Mouse (Mus musculus) liver, adult (tissue): Measurements from ENCODE around the gene Srebf1.

Experiments
- GATA4 ChIP-seq: IDR thresholded peaks from 2 replicates; pipeline ENCODE4 v1.6.1; 2014; ENCODE audit warnings: mild to moderate bottlenecking, low read length; ENCODE audit not compliant: insufficient replicate concordance

Srebf1 gene

GRCm38 (mm10) chr11:60200384-60200783 lies 22.0 kb downstream of the Srebf1 start:
- no peak for TF ChIP-seq GATA4

DNA sequence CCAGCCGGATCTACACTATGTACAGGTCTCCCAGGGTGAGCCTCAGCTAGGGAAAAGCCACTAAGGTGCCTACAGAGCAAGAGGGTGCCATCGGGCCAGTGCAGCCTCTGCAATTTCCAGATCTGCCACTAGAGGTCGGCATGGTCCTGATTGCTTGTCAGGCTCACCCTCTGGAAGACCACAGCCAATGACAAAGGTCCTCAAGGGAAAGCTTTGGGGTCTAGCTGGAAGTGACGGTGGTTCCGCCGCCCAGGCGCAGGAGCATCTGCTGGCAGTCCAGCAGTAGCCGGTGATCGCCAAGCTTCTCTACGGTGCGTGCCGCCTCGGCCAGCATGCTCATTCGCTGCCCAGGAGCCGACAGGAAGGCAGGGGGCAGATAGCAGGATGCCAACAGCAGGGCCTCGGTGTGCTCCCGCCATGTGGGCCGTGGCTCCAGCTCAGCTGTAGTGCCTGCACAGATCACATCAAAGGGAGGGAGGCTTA lies 22.6 kb downstream of the Srebf1 start:
- no peak for TF ChIP-seq GATA4

GRCm38 (mm10) chr11:60198651-60199050 lies 23.7 kb downstream of the Srebf1 start:
- no peak for TF ChIP-seq GATA4

GRCm38 (mm10) chr11:60197998-60198619 lies 24.3 kb downstream of the Srebf1 start:
- TF ChIP-seq GATA4, result no peak

DNA sequence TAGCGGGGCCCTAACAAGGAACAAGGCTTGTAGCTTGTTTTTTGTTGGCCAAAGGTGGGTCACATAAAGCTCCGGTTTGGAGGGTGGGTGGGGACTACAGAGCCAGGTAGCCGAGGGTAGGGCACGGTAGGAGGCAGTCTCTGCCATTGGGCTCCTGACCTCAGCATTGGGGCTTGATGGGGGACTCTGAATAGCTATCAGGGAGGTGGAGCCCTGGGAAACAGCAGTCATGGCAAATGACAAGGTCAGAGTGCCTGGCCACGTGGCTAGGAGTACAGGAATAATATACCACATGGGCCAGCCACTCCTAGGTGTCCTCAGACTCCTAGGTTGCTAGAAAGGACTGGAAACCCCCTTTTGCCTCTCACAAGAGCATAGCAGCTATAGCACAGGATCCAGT lies 26.0 kb downstream of the Srebf1 start:
- TF ChIP-seq GATA4, result no peak

GRCm38 (mm10) chr11:60195108-60195507 lies 27.3 kb downstream of the Srebf1 start:
- no peak for TF ChIP-seq GATA4

- no peak for TF ChIP-seq GATA4
These were observed 28.8 kb downstream of the Srebf1 start for GRCm38 (mm10) chr11:60193556-60193955.

DNA sequence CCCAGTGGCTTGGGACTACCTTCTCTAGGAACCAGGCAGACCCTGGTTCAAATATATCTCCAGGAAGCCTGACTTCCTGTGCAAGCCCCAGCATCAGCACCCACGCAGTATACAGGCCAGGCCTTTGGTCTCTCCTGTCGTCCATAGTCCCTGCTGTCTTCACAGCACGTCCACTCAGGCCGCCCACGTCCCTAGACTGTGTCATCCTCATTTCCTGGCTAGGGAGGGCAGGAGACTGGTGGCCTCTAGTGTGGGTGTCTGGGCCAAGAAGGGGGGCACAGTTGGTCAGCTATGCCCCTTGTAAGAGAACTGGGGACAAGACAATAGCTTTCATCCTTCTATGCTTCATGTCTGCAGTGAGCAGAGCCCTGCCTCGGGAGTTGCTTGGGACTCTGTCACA lies 29.8 kb downstream of the Srebf1 start:
- no peak for TF ChIP-seq GATA4

DNA sequence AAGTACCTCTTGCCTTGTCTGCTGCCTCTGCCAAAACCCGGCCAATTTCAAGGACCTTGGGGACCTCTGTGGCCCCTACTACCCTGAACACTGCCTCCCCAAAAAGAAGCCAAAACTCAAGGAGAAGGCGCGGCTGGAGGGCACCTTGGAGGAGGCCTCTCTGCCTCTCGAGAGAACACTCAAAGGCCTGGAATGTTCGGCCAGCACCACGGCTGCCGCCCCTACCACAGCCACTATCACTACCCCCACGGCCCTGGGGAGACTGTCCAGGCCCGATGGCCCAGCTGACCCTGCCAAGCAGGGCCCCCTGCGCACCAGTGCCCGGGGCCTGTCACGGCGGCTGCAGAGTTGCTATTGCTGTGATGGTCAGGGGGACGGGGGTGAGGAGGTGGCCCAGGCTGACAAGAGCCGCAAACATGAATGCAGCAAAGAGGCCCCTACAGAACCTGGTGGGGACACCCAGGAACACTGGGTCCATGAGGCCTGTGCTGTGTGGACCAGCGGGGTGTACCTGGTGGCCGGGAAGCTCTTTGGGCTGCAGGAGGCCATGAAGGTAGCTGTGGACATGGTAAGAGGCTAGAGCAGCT lies 32.2 kb downstream of the Srebf1 start:
- TF ChIP-seq GATA4, result no peak

GRCm38 (mm10) chr11:60189501-60190040 lies 32.8 kb downstream of the Srebf1 start:
- TF ChIP-seq GATA4, result no peak

GRCm38 (mm10) chr11:60188275-60188853 lies 34.0 kb downstream of the Srebf1 start:
- TF ChIP-seq GATA4, result no peak

GRCm38 (mm10) chr11:60187070-60187469 lies 35.3 kb downstream of the Srebf1 start:
- no peak for TF ChIP-seq GATA4

GRCm38 (mm10) chr11:60185396-60186231 lies 36.8 kb downstream of the Srebf1 start:
- no peak for TF ChIP-seq GATA4

DNA sequence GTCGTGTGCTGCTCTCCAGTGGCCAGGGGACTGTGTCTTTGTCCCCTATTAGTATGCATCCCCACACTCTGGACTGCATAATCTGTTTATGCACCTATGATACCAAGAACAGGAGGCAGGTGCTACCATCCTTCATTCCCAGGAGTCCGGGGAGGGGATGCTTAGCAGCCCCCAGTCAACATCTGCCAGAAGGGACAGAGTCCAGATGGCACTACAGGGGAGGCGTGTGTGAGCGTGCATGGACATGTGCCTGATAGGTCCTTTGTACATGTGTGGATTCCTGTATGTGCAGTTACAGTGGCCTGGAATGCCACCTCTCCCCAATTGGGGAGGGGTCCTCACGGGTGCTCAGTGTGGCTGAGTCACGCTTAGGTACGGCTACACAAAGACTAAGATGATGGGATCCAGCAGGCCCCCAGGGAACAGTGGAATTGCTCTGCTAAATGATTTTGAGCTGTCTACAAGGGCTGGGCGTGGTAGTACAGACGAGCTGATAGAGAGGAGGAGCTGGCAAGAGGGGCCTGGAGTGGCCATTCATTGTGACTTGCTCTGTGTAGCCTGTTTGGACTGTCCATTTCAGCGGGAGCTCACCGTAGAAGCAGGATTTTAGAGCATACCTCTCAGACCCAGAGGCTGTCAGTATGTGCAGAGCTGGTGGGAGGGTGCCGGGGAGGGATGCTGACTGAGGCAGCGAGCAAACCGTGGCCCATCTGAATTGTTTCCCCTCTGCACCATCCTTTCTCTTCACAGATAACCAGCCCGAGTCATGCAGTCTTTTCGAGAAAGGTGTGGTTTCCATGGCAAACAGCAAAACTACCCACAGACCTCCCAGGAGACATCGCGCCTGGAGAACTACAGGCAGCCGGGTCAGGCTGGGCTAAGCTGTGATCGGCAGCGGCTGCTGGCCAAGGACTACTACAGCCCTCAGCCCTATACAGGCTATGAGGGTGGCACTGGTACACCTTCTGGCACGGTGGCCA lies 37.7 kb downstream of the Srebf1 start:
- TF ChIP-seq GATA4, result no peak
